Mouse (Mus musculus) ES-Bruce4 (cell line): ENCODE data around the gene Pttg1ip.

Experiments used
- CTCF ChIP-seq: IDR thresholded peaks from one replicate; pipeline ENCODE4 v1.8.1; 2011; ENCODE audit warnings: low read depth, low read length
- EP300 ChIP-seq: IDR thresholded peaks from 2 replicates; pipeline ENCODE4 v1.6.1; 2011; ENCODE audit warnings: low read depth, low read length; ENCODE audit not compliant: insufficient read depth
- POLR2A ChIP-seq: IDR thresholded peaks from one replicate; pipeline ENCODE4 v1.8.1; 2011; ENCODE audit warnings: low read length; ENCODE audit not compliant: insufficient read depth

DNA sequence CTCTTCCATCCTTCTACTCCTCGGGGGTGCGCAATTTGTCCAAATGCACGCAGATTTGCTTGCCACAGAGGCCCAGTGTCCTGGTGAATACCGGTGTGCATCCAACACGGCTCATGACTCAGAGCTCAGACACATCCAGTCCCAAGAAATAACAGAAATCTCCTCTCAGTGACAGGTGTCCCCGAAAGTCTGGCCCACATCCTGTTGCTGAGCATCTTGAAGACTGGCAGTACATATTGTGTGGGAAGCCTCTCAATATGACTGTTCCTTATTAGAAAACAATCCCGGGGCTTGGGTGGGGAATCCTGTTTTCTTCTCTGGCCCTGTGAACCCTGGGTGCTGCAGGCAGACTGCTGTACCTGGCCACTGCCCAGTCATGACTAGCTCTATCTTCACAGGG is 24.9 kb upstream of the Pttg1ip start:
- TF ChIP-seq POLR2A (no peak), CTCF (no peak), EP300 (no peak)
